Mouse (Mus musculus): ENCODE measurements around the gene Chrna3. TPM values are rescaled to one million over a fixed set of nuclear protein-coding genes. Genes with fewer than 3 reads are reported as not detected.

The Chrna3 gene
- total and polyA plus RNA-seq, 3 experiments = 8.6 to 22.7 (median 16.7) TPM

DNA sequence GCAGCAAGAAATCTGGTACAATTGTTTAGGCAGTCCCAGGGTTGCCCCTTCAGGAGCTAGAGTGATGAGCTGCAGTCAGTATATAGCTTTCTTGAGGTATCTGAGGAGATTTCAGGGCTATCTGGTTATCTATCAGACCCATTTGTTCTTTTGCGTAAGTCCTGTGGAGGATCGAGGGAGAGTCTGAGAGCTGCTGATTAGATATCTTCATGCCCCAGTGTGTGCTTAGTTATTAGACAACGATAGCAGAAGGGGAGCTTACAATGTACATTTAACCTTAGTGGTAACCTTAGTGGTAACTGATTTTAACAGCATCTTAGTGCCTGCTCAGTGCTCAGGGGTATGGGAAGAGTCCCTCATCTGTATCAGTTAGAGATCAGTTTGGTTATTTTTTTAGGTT is 30.7 kb downstream of the Chrna3 start:
- no peak for DNase-seq

DNA sequence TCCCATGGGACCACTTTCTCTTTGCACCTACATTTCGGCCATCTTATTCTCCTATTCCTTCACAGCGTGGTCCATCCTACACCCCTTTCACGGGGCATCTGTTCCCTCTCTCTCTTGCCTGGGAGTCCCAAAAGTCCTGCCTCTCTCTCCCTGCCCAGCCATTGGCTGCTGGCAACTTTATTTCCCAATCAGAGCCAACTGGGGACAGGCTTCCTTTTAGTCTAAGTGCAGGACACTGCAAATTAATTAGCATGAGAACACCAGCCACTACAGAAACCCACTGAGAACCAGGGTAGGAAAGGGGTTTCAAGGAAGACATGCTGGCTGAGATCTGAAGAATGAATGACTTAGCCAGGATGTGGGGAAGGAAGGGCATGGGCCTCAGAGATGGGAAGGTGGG is 32.0 kb downstream of the Chrna3 start:
- no peak for DNase-seq

DNA sequence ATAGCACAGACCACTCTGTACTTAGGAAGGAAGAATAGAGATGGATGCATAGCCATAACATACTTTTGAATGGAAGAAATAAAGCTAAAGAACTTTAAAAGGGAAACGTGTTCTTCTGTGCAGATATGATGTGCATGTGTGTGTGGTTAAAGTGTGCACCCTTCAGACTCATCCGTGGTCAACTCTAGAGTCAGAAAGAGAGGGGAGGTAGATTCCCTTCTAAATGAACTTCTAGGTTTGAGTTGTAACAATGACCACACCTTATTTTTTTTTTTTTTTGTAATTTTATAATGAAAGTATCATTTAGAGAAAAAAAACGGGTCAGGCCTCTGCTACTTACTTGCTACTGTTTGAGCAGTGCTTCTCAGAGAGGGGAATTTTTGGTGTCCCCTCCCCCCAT is 36.0 kb downstream of the Chrna3 start:
- DNase-seq = no peak

DNA sequence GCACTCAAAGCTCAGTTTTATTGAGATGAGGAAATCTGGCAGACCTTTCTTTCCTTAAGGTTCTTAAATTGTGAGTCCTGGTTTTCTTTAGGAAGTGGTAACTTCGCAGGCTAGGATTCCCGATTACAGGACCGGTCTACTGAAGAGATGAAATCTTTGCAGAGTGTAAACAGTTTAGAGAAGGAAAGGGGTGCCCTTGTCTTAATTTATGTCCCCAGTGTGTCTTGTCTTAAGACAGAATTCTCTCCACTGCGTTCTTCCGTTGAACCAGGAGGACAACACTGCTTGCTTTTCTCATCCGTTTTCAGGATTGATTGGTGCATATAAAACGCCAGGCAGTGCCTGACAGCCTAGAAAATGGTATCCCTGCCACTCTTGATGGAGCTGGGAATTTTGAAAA is 44.0 kb downstream of the Chrna3 start:
- no peak for DNase-seq

DNA sequence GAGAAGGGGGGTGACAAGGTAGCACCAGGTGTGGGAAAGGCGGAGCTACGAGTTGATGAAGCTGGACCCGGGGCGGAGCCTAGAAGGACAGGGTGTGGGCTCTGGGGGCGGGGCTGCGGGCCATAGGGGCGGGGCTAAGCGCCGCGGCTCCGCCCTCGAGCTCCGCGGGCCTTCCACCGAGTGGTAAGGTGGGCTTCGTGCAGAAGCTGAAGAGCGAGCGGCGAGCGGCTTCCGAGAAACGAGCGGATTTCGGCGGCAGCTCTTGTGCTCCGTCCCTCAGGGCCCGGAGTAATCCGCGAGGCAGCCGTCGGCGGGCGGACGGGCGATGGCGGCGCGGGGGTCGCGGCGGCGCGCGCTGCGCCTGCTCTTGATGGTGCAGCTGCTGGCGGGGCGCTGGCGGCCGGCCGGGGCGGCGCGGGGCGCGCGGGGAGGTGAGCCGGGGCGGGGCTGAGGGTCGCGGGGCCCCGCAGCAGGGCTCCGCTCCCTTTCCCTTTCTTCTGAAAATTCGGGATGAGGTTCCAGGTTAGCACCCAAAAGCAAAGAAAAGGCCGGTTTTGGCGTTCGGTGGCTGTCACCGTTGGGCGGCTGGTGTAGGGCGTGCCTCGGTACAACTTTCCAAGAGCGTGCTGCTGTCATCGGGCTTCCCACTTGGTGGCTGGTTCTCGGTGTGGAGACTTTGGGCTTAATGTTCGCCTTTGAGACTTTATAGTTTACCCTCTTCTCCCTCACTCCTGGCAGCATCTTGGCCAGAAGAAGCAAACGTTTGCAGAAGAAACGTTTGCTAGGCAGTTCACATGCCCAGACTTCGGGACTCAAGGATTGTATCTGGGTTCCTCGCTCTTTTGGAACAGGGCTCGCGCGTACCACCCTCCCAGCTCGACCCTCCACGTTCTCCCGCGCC is 44.8 kb downstream of the Chrna3 start:
- DNase-seq = peak; percentile 26

DNA sequence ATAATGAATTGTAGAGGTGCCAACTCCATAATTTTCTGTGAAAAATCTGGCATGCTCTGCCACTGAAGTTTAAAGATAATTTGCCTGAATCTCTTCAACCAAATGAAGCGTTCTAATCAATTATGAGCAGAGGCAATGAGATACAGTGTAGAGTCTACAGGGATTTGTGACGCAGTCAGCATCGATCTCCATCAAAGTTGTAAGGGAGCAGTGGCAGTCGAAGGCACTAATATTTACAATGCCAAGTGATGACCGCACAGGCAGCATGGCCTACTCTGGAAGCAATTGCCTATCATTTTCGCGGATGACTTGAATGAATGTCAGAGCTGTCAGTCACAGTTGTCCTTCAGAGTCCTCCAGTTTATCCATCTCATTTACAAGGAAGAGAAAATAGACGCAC is 45.7 kb downstream of the Chrna3 start, which contains the start of gene Chrna5:
Gene Chrna5 (plus strand): TSS at position 207 of the 400 bp plus-strand sequence.
- DNase-seq = no peak

DNA sequence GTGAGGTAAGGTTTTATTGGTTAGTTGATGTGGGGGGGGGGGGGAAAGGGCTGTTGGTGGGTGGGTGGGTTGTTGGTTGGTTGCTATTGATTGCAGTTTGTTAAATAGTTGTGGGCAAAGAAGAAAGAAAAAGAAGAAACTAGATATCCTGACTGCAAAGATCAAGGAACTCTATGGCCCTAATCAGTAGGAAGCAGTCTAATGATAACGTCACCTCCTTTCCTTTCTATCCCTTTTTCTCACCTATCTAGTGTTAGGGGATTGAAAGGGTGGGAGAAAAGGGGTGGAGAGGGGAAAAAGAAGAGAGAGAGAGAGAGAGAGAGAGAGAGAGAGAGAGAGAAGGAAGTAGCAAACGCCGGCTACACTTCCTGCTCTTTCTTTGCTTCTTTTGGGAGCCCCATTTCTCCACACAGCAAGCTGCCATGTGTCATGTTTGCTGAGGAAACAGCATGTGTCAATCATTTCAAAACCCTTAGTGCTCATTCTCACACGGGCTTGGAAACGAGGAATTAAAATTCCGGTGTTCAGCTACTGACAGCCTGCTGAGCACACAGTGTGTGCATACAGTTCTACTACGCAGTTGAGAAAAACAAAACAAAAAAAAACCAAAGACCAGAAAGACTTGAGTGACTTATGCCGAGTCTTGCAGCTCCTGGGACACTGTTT is 56.3 kb downstream of the Chrna3 start:
- DNase-seq = no peak

DNA sequence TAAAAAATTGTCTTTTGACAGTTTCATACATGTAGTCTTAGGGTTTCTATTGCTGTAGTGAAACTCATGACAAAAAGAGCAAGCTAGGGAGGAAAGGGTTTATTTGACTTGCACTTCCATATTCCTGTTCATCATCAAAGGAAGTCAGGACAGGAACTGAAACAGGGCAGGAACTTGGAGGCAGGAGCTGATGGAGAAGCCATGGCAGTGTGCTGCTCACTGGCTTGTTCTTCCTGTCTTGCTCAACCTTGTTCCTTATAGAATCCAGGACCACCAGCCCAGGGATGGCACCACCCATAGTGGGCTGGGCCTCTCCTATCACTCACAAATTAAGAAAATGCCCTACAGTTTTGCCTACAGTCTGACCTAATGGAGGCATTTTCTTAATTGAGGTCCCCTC is 62.7 kb downstream of the Chrna3 start:
- DNase-seq = no peak

DNA sequence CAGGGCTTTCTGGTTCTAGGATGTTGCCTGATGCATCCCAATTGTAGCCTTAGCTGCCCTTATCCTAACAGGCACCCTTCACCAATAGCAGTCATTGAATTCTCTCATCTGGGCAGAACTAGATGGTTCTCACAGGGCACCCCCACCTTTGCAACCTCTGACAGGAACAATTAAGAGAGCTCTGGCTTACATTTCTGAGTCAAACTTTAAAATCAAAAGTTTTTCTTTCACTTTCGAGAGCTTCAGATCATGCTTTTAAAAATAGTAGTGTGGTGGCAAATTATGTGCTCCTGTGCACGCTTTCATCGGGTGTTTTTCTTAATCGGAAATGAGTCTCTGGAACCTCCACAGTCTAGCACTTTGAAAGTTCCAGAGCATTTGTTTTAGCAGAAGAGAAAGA is 65.3 kb downstream of the Chrna3 start:
- DNase-seq = no peak

Other genes starting within 250 kb of the Chrna3 start
- gene Ireb2, start 162.8 kb downstream of the Chrna3 start, total RNA-seq (2021) = 10 to 100 TPM; 40.9 to 41.5 TPM
- 1.0 and 1.5 TPM in 2 replicates for gene Ireb2, start 162.8 kb downstream of the Chrna3 start, polyA plus RNA-seq (2012; rRNA removed)
- gene Hykk, start 109.3 kb downstream of the Chrna3 start, total RNA-seq (2021) = 1 to 10 TPM; 1.5 to 2.5 TPM
- gene Hykk, start 109.3 kb downstream of the Chrna3 start, polyA plus RNA-seq (2012; rRNA removed) = 0.50 and 0.61 TPM in 2 replicates
- 100 to 1,000 TPM; 167 to 183 TPM for gene Psma4, start 75.8 kb downstream of the Chrna3 start, total RNA-seq (2021)
- 12.8 and 15.1 TPM in 2 replicates for gene Psma4, start 75.8 kb downstream of the Chrna3 start, polyA plus RNA-seq (2012; rRNA removed)
- not detected for gene AY074887, start 75.6 kb downstream of the Chrna3 start, total RNA-seq (2021)
- gene AY074887, start 75.6 kb downstream of the Chrna3 start, polyA plus RNA-seq (2012; rRNA removed) = not detected in 2 replicates
- 1 to 10 TPM in 1 of 2 experiments, under 1 TPM in 1; 0.63 to 1.2 TPM for gene Chrna5, start 45.7 kb downstream of the Chrna3 start, total RNA-seq (2021)
- 0.09 and 0.12 TPM in 2 replicates for gene Chrna5, start 45.7 kb downstream of the Chrna3 start, polyA plus RNA-seq (2012; rRNA removed)
- 10 to 100 TPM in 1 of 2 experiments, 1 to 10 TPM in 1; 9.7 to 15.3 TPM for gene Chrnb4, start 22.2 kb upstream of the Chrna3 start, total RNA-seq (2021)
- 5.5 and 10.6 TPM in 2 replicates for gene Chrnb4, start 22.2 kb upstream of the Chrna3 start, polyA plus RNA-seq (2012; rRNA removed)
- 10 to 100 TPM; 52.7 to 62.9 TPM for gene Ube2q2, start 122.3 kb upstream of the Chrna3 start, total RNA-seq (2021)
- gene Ube2q2, start 122.3 kb upstream of the Chrna3 start, polyA plus RNA-seq (2012; rRNA removed) = 28.8 and 35.3 TPM in 2 replicates
- gene Fbxo22, start 182.4 kb upstream of the Chrna3 start, total RNA-seq (2021) = 10 to 100 TPM; 32.5 to 40.3 TPM
- 6.4 and 7.5 TPM in 2 replicates for gene Fbxo22, start 182.4 kb upstream of the Chrna3 start, polyA plus RNA-seq (2012; rRNA removed)

Data from adrenal gland, adult 2 months (tissue).